Mouse (Mus musculus) WW6 (cell line): ENCODE data around the gene Twsg1.
"Not testable (repeated sequence)": the region's sequence is repeated elsewhere in the genome, so short reads cannot be mapped to it uniquely, and the experiment has no call there.

ENCODE experiments used
- DNase-seq: peaks from one replicate; pipeline ENCODE4 v3.0.0-alpha.2; 2013; ENCODE audit warnings: low read depth, low spot score

Gene Twsg1

DNA sequence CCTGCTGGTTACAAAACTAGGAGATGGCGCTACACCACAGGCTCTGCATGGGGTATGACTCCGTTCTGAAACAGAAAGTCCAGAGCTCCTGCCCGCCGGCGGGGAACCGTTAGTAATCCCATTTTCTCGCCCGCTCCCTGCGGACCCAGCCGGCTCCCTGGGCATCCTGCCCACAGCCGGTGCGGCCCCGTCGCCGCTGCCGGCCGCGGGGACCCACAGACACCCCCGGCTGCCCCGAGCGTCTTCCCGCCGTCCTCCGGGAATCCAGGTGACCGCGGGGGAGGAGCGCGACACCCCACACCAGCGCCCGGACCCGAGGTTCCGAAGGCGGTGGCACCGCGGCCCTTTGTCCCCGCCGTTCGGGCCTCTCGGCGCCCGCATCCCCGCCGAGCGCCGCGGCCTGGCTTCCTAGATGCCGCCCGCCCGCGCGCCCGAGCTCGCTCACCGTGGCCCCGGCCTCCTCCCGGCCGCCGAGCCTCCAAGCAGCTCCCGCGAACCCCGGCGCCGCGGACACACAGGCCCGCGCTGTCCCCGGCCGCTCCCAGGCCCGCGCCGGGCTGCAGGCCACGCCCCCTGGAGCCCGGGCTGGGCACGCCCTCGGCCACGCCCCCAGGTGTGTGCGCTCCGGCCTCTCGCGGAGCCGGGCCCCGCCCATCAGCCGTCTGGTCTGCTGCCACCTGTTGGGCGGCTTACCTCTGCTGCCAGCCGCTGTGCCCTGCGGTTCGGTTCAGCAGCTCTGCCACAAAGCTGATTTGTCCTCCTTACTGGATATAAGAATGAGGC, at the start of gene Twsg1:
TSS of gene Twsg1 (minus strand) at position 605 of the 783 bp plus-strand sequence.
- DNase-seq: peak; percentile 69

DNA sequence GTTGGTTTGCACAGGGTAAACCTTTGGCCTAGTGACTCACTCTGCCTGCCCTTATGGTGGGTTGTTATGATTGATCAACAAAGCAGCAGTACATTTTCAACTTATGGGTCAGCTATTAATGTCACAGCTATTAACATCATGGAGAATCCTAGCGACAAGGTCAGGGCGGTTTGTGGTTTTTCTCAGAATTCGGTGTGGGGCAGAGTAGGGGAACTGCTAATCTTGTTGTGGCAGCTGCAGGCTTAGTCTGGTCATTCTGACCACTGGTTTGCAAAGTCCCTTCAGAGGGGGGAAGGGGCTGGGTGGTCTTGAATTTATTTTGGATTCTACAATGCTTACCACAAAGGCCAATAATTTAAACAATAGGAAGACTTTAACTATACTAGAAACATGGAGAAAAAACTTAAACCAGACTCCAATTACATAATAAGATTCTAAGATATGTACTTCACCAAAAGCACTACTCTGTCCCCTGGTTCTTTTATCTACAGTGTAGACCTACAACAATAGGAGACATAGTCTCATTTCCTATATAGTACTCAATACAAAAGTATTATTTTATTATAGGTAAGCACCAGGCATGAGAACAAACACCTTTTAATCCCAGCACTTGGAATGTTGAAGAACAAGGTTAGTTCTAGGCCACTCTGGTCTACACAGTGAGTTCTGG, 37.3 kb upstream of the Twsg1 start:
- no peak for DNase-seq

DNA sequence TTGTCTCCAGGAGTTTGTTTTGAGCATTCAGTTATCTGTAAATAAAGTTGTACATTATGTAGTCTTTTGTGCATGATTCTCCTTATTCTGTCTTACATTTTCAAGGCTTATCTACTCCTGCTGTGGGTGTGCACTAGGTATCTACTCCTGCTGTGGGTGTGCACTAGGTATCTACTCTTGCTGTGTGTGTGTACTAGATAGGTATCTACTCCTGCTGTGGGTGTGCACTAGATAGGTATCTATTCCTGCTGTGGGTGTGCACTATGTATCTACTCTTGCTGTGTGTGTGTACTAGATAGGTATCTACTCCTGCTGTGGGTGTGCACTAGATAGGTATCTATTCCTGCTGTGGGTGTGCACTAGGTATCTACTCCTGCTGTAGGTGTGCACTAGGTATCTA, 25.7 kb upstream of the Twsg1 start:
- not testable (repeated sequence) for DNase-seq

DNA sequence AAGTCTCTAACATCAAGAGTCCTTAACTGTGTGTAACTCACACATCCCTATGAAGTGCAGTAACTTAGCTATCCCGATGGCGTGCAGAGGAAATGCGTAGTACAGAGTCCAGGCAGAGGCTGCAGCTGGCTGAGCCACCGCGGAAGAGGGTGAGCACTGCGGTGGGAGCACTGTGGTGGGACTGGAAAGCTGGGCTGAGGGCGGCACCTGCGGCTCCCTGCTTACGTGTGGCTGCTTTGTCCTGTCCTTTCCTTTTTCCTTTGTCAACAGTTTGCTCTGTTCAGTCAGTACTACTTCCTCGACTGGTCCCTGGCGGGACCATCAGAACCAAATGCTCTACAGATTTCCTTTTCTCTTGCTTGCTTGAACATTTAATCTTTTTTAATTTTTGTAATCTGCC, 16.7 kb upstream of the Twsg1 start:
- no peak for DNase-seq

DNA sequence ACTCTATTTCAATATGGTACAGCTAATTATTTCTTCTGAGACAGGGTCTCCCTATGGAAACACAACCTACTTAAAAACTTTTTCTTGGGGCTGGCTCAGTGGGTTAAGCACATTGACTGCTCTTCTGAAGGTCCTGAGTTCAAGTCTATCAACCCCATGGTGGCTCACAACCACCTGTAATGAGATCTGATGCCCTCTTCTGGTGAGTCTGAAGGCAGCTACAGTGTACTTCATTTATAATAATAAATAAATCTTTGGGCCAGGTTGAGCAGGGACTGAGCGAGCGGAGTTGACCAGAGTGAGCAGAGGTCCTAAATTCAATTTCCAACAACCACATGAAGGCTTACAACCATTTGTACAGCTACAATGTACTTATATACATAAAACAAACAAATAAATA, 11.2 kb upstream of the Twsg1 start:
- no peak for DNase-seq

DNA sequence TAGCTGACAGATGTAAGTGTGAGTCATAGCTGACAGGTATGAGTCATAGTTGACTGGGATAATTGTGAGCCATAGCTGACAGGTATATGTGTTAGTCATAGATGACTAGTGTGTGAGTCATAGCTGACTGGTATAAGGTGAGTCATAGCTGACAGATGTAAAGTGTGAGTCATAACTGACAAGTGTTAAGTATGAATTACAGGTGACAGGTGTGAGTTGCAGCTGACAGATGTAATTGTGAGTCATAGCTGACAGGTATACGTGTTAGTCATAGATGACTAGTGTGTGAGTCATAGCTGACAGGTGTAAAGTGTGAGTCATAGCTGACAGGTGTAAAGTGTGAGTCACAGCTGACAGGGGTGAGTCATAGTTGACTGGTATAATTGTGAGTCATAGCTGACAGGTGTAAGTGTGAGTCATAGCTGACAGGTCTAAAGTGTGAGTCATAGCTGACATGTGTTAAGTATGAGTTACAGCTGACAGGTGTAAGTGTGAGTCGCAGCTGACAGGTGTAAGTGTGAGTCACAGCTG, 10.6 kb upstream of the Twsg1 start:
- DNase-seq: no peak

DNA sequence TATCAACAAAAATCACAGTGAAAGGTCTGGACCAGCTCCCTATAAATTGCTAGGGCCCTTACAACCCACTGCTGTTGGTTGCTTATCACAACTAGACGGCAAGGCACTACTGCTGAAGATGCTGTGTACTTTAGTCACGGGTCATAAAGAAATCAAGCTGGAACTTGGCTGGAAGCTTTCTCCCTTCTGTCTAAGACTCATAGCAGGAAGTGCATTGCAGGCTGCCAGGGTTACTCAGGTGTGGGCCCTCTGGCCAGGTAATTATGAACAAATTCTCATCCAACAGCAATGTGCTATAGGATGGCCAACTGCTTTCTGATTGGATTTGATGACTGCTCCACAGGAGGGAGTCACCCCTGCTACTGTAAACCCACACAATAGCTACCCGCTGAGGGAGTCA, 8.0 kb upstream of the Twsg1 start:
- DNase-seq: no peak

DNA sequence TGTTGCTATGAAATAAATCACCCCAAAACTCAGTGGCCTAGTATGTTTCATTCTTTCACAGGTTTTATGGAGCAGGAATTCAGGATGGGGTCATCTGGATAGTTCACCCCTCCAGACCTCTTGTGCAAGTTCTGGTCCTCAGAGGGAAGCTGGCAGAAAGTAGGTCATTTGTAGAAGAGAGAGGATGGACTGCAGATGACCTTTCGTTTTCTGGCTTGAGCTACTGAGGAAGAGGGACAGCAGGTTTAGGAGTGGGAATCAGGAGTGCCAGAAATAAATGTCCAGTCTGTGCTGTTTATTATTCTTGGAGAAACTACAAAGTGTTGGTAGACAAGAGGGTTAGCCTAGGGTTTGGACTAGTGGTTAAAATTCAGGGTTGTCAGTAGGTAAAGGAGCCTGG, 7.3 kb upstream of the Twsg1 start:
- DNase-seq: no peak

DNA sequence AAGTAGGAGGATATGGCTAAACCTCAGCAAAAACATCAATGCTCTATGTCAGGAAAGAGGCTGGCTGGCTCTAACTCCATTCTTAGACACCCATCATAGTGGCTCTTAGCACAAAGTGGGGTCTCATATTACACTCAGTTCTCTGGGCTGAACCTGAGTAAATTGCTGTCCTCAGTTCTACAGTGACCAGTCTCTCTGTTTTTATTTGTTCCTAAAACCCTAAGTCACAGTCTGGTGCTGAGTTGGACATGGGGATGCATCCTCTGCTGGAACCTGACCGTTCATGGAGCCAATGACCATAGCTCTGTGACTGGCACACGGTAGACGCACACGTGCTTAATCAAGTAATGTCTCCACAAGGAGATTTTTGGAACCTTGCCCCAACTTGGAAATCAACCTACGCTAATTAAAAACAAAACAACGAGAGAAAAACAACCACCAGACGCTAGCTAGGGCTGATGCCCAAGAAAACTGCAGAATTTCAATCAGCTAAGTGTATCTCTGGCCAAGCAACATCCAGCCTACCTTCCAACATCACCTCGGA, 6.8 kb upstream of the Twsg1 start:
- no peak for DNase-seq

DNA sequence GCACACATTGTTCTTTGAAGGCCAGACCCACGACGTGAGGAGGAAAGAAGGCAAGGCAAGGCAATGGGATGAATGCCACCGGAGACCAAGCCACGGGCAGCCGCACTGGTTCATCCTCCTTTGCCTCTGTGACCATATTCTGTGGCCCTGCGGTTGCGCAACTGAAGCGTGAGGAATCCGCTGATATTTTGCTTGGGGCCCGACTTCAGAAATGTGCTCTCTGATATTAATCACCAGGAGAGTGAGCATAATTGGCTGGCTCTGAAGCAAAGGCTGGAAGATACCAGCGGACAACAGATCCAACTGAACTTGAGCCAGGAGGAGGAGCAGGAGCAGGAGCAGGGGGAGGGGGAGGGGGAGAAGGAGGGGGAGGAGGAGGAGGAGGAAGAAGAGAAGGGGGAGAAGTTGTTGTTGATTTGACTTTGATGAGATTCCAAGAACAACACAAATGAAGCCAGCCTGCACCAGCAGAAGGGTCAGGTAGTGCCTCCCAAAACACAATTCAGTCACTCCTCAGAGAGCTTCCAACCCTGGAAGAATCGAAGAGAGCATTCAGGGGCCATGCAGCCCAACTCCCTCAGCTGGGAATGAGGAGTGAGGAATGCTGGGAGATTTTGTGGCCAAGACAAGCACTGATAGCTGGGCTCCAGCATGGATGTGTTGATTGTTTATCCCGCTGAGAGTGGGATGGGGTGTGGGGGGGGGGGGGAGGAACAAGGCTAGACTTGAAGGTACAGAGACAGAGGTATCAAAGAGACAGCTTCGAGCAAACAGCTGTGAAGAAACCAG, 6.2 kb upstream of the Twsg1 start:
- DNase-seq: no peak

DNA sequence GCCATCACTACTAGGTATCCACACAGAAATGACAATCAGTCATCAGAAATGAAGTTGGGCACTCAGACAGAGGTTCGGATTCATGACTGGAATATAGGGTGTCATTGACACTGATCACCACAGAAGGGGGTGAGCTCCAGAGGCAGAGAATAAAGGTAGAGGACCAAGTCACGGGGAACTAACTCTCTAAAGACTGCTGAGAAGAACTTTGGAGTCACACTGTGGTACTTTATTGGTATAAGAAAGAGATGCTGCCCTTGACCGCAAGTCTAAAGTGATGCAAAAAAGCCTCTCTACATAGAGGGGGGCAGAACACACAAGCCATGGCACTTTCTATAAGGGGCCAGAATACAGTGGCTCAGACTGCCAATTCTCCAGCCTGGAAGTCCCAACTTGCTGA, 5.1 kb upstream of the Twsg1 start:
- DNase-seq: no peak

DNA sequence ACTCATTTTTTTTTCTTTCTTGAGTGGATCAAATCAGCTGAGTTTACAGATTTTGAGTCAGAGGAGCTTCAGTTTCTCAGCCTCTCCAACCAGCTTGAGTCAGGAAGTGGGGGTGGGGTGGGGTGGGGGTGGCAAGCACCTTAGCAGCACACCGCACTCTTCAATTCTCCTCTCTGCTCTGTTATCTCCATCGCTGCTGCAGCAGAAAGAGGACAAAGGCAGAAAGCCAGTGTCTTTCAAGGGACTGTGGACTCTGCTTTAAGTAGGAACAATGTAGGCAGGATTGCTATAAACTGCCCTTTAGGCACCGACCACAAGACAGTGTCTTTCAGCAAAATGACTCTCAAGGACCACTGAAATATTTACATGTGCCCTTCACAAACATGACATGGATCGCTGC, 2.9 kb upstream of the Twsg1 start:
- DNase-seq: no peak

DNA sequence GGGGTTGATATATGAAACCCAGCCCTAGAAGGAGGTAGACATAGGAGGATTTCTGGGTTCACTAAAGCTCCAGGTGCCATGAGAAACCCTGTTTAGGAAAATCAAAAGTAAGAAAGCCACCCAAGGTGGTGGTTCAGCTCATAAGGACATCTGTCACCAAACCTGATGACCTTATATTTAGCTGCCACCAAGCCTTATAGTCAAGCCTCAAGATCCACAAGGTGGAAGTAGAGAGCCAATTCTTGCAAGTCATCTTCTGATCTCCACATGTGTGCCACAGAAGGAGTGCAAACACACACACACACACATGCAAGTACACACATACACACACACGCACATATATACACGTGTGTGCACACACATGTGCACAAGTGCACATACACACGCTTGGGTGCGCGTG, 1.1 kb upstream of the Twsg1 start:
- DNase-seq: no peak

DNA sequence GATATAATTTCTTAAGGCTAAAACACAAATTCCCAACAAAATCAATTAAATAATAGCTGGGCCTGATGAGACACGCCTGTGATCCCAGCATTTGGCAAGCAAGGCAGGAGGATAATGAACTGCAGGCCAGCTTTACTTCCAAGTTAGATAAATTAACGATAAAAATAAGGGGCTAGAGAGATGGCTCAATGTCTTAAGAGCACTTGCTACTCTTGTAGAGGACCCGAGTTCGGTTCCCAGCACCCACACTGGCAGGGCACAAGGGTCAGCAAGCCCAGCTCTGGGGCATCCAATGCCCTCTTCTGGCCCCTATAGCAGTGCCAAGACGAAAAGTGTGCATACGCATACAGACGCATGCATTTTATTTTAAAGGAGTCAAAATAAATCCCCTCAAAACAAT, 843 bp downstream of the Twsg1 start:
- DNase-seq: no peak

DNA sequence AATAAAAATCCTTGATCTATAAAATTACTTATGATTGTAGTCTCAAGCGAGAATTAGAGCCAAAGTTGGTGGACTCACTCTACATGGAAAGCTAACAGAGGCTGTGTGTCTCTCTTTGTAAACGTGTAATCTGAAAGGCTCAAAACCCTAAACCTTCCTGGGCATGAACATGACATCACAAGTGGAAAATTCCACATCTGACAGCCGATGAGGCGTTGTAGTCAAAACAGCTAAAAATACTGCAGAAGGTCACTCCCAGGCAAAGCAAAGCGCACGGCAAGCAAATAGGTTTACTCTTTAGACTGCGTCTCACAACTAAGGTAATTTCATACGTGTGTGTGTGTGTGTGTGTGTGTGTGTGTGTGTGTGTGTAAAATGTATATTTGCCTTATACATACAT, 3.7 kb downstream of the Twsg1 start:
- DNase-seq: no peak

DNA sequence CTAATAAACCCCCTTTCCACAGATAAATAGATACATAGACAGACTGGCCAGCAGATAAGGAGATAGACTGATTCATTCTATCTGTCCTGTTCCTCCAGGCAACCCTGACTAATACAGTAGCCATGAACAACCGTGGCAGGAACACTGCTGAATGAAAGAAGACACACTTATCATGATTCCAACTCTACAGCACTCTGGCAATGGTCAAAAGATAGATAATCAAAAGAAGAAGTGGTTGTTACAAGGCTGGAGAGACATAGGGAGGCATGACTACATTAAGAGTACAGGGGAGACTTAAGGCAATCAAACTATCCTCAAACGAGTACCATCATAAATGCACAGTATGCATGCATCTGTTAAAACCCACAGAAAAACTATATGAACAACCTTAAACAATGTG, 5.6 kb downstream of the Twsg1 start:
- no peak for DNase-seq

DNA sequence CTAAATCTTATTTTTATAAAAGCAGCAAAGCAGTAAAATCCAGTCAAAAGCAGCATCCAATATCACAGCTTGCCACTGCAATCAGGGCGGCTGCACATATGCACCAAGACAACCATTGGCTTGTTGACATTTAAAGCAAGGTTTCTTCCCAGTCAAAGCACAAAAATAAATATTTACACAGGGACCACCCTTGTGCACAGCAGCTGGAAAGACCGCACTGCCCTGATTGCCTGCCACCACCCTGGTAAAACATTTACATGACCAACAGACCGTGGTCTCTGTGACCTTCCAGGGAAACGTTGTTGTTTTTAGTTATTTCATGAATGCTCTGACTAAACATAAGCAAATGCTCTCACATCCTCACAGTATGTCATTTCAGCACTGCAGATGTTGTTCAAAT, 8.6 kb downstream of the Twsg1 start:
- no peak for DNase-seq

DNA sequence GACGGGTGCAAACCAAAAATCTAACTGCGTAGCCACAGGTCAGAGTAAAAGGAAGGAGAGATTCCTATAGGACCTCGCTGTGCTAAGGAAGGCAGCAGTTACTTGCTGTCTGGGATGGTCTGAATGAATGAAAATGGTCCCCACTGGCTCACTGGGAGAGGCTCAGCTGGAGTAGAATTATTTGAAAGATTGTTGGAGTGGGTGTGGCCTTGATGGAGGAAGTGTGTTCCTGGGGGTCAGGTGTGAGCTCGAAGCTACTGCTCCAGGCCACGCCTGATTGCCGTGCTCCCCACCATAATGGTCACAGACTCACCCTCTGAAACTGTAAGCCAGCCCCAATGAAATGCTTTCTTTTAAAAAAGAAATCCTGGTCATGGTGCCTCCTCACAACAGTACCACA, 9.8 kb downstream of the Twsg1 start:
- no peak for DNase-seq

DNA sequence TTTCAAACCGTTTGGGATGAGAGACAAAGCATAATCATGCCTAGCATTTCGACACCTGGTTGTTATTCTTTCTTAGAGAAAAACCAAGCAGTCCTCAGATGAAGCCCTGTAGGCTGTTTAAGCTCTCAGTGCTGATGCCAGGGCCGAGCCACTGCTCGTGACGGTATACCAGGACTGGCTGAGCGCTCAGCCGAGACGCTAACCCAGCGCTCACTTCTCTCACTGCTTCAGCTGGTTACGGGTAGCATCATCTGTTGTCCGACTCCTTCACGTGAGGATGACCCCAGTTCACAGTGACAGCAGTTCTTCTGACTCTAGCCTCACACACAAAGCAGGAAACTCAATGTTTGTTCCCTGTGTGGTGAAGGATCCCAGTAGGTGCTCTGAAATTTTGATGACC, 10.8 kb downstream of the Twsg1 start:
- no peak for DNase-seq

DNA sequence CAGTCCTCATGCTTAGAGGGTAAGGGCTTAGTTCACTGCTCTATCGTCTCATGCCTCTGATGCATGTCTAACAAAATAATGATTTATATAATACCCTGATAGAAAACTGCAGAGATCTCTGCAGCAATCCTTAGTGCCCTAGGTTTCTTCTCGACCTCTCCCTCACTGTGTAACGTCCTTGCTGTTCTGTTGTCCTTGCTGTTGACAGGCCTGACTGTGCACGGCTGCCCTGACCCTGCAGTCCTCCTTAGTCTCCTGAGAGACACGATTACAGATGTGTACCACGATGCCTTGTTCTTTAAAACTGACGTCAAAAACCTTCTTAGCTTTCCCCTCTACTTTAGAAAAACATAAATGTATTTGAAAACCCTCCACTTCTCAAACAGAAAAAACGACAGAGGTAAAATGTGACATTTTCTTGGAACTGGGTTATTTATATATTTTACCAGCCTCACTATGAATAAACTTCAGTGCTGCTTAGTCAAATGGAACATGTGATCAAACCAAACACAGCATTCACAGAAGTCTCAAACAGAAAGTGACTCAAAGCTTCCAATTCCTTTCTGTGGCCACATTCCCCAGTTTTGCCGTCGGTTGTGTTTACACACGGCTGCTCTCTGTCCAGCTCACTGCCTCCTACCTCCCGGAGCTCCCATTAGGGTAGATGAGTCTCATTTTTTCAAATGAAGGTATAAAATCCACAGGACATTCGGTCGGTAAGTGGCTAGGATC, 11.4 kb downstream of the Twsg1 start:
- no peak for DNase-seq

DNA sequence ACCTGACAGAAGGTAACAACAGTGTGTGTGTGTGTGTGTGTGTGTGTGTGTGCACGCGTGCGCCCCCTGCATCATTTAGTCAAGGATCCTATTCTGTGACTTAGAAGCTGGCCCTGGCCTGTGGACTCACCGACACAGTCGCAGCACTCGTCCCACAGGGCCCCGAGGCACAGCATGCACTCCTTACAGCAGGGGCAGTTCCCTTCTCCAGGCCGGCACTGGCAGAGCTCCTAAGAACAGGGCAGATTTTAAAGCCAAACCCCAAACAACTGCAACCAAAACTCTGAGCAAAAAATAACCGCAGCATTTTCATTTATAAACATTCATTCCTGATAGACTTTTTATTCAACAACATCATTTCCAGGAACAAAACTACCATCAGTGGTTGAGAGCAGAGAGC, 13.4 kb downstream of the Twsg1 start:
- no peak for DNase-seq
